Mouse (Mus musculus) liver, embryonic 15.5 days (tissue): ENCODE data around the gene H2-M5. TPM values are rescaled to one million over a fixed set of nuclear protein-coding genes. Genes with fewer than 3 reads are reported as not detected.

ENCODE experiments used
- ATAC-seq: fragments of 200-750 bp; cut with Nextera tagmentation; 2 replicates; pipeline ENCODE4 v1.8.0; 2017; ENCODE audit warnings: moderate number of reproducible peaks, mild to moderate bottlenecking, moderate library complexity; ENCODE audit not compliant: insufficient read depth
- H3K27ac ChIP-seq: fragments of 300-500 bp; sonication (generic); replicated peaks from 2 replicates; pipeline ENCODE4 v1.5.1; 2015; ENCODE audit warnings: mild to moderate bottlenecking, inconsistent platforms
- H3K27me3 ChIP-seq: fragments of 300-500 bp; sonication (generic); 2 replicates; pipeline ENCODE4 v1.6.1; 2015; ENCODE audit warnings: mild to moderate bottlenecking, inconsistent platforms
- H3K36me3 ChIP-seq: fragments of 300-500 bp; sonication (generic); replicated peaks from 2 replicates; pipeline ENCODE4 v1.6.1; 2015; ENCODE audit warnings: moderate library complexity, mild to moderate bottlenecking, inconsistent platforms
- H3K4me1 ChIP-seq: fragments of 300-500 bp; sonication (generic); replicated peaks from 2 replicates; pipeline ENCODE4 v1.6.1; 2015; ENCODE audit warnings: inconsistent platforms
- H3K4me2 ChIP-seq: fragments of 300-500 bp; sonication (generic); 2 replicates; pipeline ENCODE4 v1.6.1; 2015; ENCODE audit warnings: moderate library complexity, mild to moderate bottlenecking, inconsistent platforms
- H3K4me3 ChIP-seq: fragments of 300-500 bp; sonication (generic); replicated peaks from 2 replicates; pipeline ENCODE4 v1.5.1; 2015; ENCODE audit warnings: mild to moderate bottlenecking, inconsistent platforms
- H3K9ac ChIP-seq: fragments of 300-500 bp; sonication (generic); 2 replicates; pipeline ENCODE4 v1.6.1; 2015; ENCODE audit warnings: moderate library complexity, mild to moderate bottlenecking, inconsistent platforms
- H3K9me3 ChIP-seq: fragments of 300-500 bp; sonication (generic); replicated peaks from 2 replicates; pipeline ENCODE4 v1.6.1; 2016; ENCODE audit warnings: inconsistent platforms
- WGBS: fragments of 180-500 bp; shearing (Covaris S2); methylation state at CpG from one replicate; pipeline ENCODE4 v1.1.7; 2015; ENCODE audit warnings: mixed read lengths; ENCODE audit not compliant: insufficient replicate concordance; 5-methylcytosine and 5-hydroxymethylcytosine counted together
- polyA plus RNA-seq: library from polyadenylated mRNA; unstranded; fragments of >200 nt; fragmentation: Nextera tagmentation; extraction: Ambion mirVana; gene quantifications from 2 replicates; pipeline ENCODE4 v1.2.1, GENCODE M21; 2015

Gene H2-M5
- polyA plus RNA-seq, 1 experiment from 2014 or later = not detected

- Histone ChIP-seq H3K9me3 (no peaks in the 10 kb centered on the region), H3K27ac (no peak overlapping the region), H3K4me1 (peaks cover 15% of the 10 kb centered on the region), H3K4me2 (no peak overlapping the region), H3K36me3 (peaks cover 6% of the 10 kb centered on the region), H3K9ac (no peak overlapping the region), H3K4me3 (no peak overlapping the region), H3K27me3 (peaks cover 91% of the 10 kb centered on the region)
- no peak for ATAC-seq
- 21% methylated on average over 9 of the region's 9 CpGs for WGBS
Observed at GRCm38 (mm10) chr17:36944121-36944775, 45.1 kb downstream of the H2-M5 start.

- Histone ChIP-seq H3K4me1 (peaks cover 15% of the 10 kb centered on the region), H3K4me2 (no peak overlapping the region), H3K4me3 (no peak overlapping the region), H3K9ac (no peak overlapping the region), H3K27me3 (peaks cover 87% of the 10 kb centered on the region), H3K9me3 (no peaks in the 10 kb centered on the region), H3K27ac (no peak overlapping the region), H3K36me3 (peaks cover under 1% of the 10 kb centered on the region; the same call in 1 of the 2 replicates)
- 14% methylated on average over 5 of the region's 5 CpGs for WGBS
- no peak for ATAC-seq
Observed at GRCm38 (mm10) chr17:36943691-36944090, 45.6 kb downstream of the H2-M5 start.

GRCm38 (mm10) chr17:36942791-36943471 lies 46.4 kb downstream of the H2-M5 start, which contains the start of gene Rnf39:
Gene Rnf39 (plus strand): TSS chr17:36942918.
- Histone ChIP-seq H3K4me3 (peak within 1 kb of the TSS; percentile 24; the same call in 1 of the 2 replicates), H3K36me3 (no peaks in the 10 kb centered on the region), H3K9me3 (no peaks in the 10 kb centered on the region), H3K27ac (no peak within 1 kb of the TSS), H3K9ac (no peak within 1 kb of the TSS), H3K27me3 (peaks cover 84% of the 10 kb centered on the region), H3K4me1 (peaks cover 15% of the 10 kb centered on the region), H3K4me2 (peak within 1 kb of the TSS; percentile 51)
- ATAC-seq = no peak; the same call in 1 of the 2 replicates
- 3% methylated on average over 58 of the region's 59 CpGs for WGBS

- Histone ChIP-seq H3K27ac (no peak overlapping the region), H3K9ac (no peak overlapping the region), H3K4me2 (peak overlapping the region; percentile 51; the same call in 1 of the 2 replicates), H3K4me3 (no peak overlapping the region; the same call in 1 of the 2 replicates), H3K9me3 (no peaks in the 10 kb centered on the region), H3K36me3 (no peaks in the 10 kb centered on the region), H3K4me1 (peaks cover 12% of the 10 kb centered on the region), H3K27me3 (peaks cover 84% of the 10 kb centered on the region)
- no peak; the same call in 1 of the 2 replicates for ATAC-seq
- WGBS = 35% methylated on average over 10 of the region's 10 CpGs
Observed at GRCm38 (mm10) chr17:36942391-36942790, 46.9 kb downstream of the H2-M5 start.

- H3K27ac ChIP-seq = no peak overlapping the region
- no peaks in the 10 kb centered on the region for H3K9me3 ChIP-seq
- H3K36me3 ChIP-seq = no peaks in the 10 kb centered on the region
- H3K27me3 ChIP-seq = peaks cover 48% of the 10 kb centered on the region
- H3K4me3 ChIP-seq = no peak overlapping the region
- ATAC-seq = no peak
- peaks cover 4% of the 10 kb centered on the region for H3K4me1 ChIP-seq
- no peak overlapping the region for H3K9ac ChIP-seq
- 49% methylated on average over 2 of the region's 2 CpGs for WGBS
- no peak overlapping the region for H3K4me2 ChIP-seq
Observed at GRCm38 (mm10) chr17:36938056-36938455, 51.3 kb downstream of the H2-M5 start.

Other genes with a start within 250 kb of the H2-M5 start
- gene H2-M10.5, start 216.6 kb downstream of the H2-M5 start, polyA plus RNA-seq = not detected in 2 replicates
- not detected in 2 replicates for gene H2-M10.6, start 177.4 kb downstream of the H2-M5 start, polyA plus RNA-seq
- 14.9 and 17.7 TPM in 2 replicates for gene Trim26, start 152.4 kb downstream of the H2-M5 start, polyA plus RNA-seq
- gene Trim15, start 122.3 kb downstream of the H2-M5 start, polyA plus RNA-seq = 0.33 and 0.59 TPM in 2 replicates
- gene Trim10, start 120.0 kb downstream of the H2-M5 start, polyA plus RNA-seq = 300 and 303 TPM in 2 replicates
- gene Trim40, start 99.4 kb downstream of the H2-M5 start, polyA plus RNA-seq = not detected in 2 replicates
- gene Trim31, start 91.4 kb downstream of the H2-M5 start, polyA plus RNA-seq = not detected in 2 replicates
- 0.14 and 0.20 TPM in 2 replicates for gene Rnf39, start 46.6 kb downstream of the H2-M5 start, polyA plus RNA-seq
- 25.7 and 30.8 TPM in 2 replicates for gene Ppp1r11, start 37.8 kb downstream of the H2-M5 start, polyA plus RNA-seq
- 18.7 and 21.5 TPM in 2 replicates for gene Znrd1, start 31.0 kb downstream of the H2-M5 start, polyA plus RNA-seq
- gene Znrd1as, start 30.9 kb downstream of the H2-M5 start, polyA plus RNA-seq = 2.2 and 2.5 TPM in 2 replicates
- not detected in 2 replicates for gene 2410137M14Rik, start 8.3 kb downstream of the H2-M5 start, polyA plus RNA-seq
- 3.2 and 3.8 TPM in 2 replicates for gene Zfp57, start 11.6 kb upstream of the H2-M5 start, polyA plus RNA-seq
- gene Mog, start 33.9 kb upstream of the H2-M5 start, polyA plus RNA-seq = not detected in 2 replicates
- 0.25 and 0.66 TPM in 2 replicates for gene Gabbr1, start 56.4 kb upstream of the H2-M5 start, polyA plus RNA-seq
- not detected in 2 replicates for gene Olfr90, start 99.0 kb upstream of the H2-M5 start, polyA plus RNA-seq
- not detected in 2 replicates for gene Olfr91, start 108.7 kb upstream of the H2-M5 start, polyA plus RNA-seq
- gene Olfr92, start 130.6 kb upstream of the H2-M5 start, polyA plus RNA-seq = not detected in 2 replicates
- gene Olfr93, start 172.0 kb upstream of the H2-M5 start, polyA plus RNA-seq = not detected in 2 replicates
- gene Ubd, start 204.4 kb upstream of the H2-M5 start, polyA plus RNA-seq = not detected in 2 replicates
- gene Olfr94, start 211.5 kb upstream of the H2-M5 start, polyA plus RNA-seq = not detected in 2 replicates
- gene Olfr95, start 223.6 kb upstream of the H2-M5 start, polyA plus RNA-seq = not detected in 2 replicates
- not detected in 2 replicates for gene Olfr96, start 230.6 kb upstream of the H2-M5 start, polyA plus RNA-seq
- gene Olfr97, start 247.8 kb upstream of the H2-M5 start, polyA plus RNA-seq = not detected in 2 replicates